Mouse (Mus musculus): ENCODE results near the gene Mbtd1.

- no peak for TF ChIP-seq GATA1 (IDR thresholded peaks at IDR 0.05; ENCODE audit: borderline replicate concordance, low read length)
- TF ChIP-seq FLI1 (IDR thresholded peaks at IDR 0.05; ENCODE audit: low read length): no peak
These were observed 23.0 kb upstream of the Mbtd1 start for GRCm38 (mm10) chr11:93862638-93863037.

Measured in megakaryocyte, embryonic 14.5 days (primary cell).